Mouse (Mus musculus) C2C12 (cell line): Measurements from ENCODE around the gene Myt1. TPM values are rescaled to one million over a fixed set of nuclear protein-coding genes. Genes with fewer than 3 reads are reported as not detected.

ENCODE experiments used
- H3K27me3 ChIP-seq: one replicate; pipeline ENCODE4 v1.6.1; 2011; ENCODE audit not compliant: control insufficient read depth, insufficient read depth, insufficient read length
- H3K36me3 ChIP-seq: one replicate; pipeline ENCODE4 v1.6.1; 2011; ENCODE audit not compliant: control insufficient read depth, insufficient read depth
- H3K4me3 ChIP-seq: one replicate; pipeline ENCODE4 v1.5.1; 2011; ENCODE audit warnings: mild to moderate bottlenecking, control low read depth; ENCODE audit not compliant: poor library complexity, insufficient read depth, severe bottlenecking
- H3K79me2 ChIP-seq: one replicate; pipeline ENCODE4 v1.6.1; 2011; ENCODE audit not compliant: control insufficient read depth, insufficient read depth
- H3K79me3 ChIP-seq: one replicate; pipeline ENCODE4 v1.6.1; 2011; ENCODE audit warnings: low read depth, control low read depth
- H3ac ChIP-seq: one replicate; pipeline ENCODE3; 2011; ENCODE audit warnings: low read depth; ENCODE audit not compliant: control insufficient read depth, insufficient read length
- CEBPB ChIP-seq: IDR thresholded peaks from one replicate; pipeline ENCODE4 v1.6.1; 2011; ENCODE audit warnings: low read depth, mild to moderate bottlenecking, control low read depth, moderate library complexity
- CTCF ChIP-seq: IDR thresholded peaks from one replicate; pipeline ENCODE4 v1.5.1; 2011; ENCODE audit not compliant: control insufficient read depth, insufficient read depth, insufficient read length
- FOSL1 ChIP-seq: IDR thresholded peaks from one replicate; pipeline ENCODE4 v1.8.0; 2011; ENCODE audit warnings: mild to moderate bottlenecking, low read length; ENCODE audit not compliant: poor library complexity, insufficient read depth, severe bottlenecking
- MAX ChIP-seq: IDR thresholded peaks from one replicate; pipeline ENCODE4 v1.6.1; 2011; ENCODE audit warnings: mild to moderate bottlenecking, control low read depth
- MYOD1 ChIP-seq: IDR thresholded peaks from one replicate; pipeline ENCODE4 v1.6.1; 2011; ENCODE audit warnings: low read depth; ENCODE audit not compliant: control insufficient read depth, insufficient read length
- MYOG ChIP-seq: IDR thresholded peaks from one replicate; pipeline ENCODE4 v1.6.1; 2011; ENCODE audit not compliant: control insufficient read depth, insufficient read length; ENCODE audit errors: extremely low read depth
- USF1 ChIP-seq: IDR thresholded peaks from one replicate; pipeline ENCODE4 v1.6.1; 2011; ENCODE audit warnings: low read depth, mild to moderate bottlenecking, control low read depth, moderate library complexity
- polyA plus RNA-seq: library from polyadenylated mRNA; unstranded; fragments of >200 nt; fragmentation: generic; extraction: Trizol; gene quantifications from one replicate; pipeline ENCODE4 v1.2.1, GENCODE M21; 2012; ENCODE audit warnings: missing spikeins

Gene Myt1
- polyA plus RNA-seq, 1 experiment: not detected

- no peak overlapping the region for H3K4me3 ChIP-seq
- H3ac ChIP-seq: no peak overlapping the region
- no peaks in the 10 kb centered on the region for H3K79me2 ChIP-seq
- H3K36me3 ChIP-seq: no peaks in the 10 kb centered on the region
- H3K27me3 ChIP-seq: peaks cover 8% of the 10 kb centered on the region
- no peak for TF ChIP-seq USF1
- no peak for TF ChIP-seq MAX
- TF ChIP-seq FOSL1: no peak
- no peak for TF ChIP-seq CEBPB
- TF ChIP-seq MYOG: no peak
- no peak for TF ChIP-seq CTCF
- TF ChIP-seq MYOD1: no peak
- H3K79me3 ChIP-seq: no peaks in the 10 kb centered on the region
Observed at GRCm38 (mm10) chr2:181766672-181767557, 3.8 kb downstream of the Myt1 start.

DNA sequence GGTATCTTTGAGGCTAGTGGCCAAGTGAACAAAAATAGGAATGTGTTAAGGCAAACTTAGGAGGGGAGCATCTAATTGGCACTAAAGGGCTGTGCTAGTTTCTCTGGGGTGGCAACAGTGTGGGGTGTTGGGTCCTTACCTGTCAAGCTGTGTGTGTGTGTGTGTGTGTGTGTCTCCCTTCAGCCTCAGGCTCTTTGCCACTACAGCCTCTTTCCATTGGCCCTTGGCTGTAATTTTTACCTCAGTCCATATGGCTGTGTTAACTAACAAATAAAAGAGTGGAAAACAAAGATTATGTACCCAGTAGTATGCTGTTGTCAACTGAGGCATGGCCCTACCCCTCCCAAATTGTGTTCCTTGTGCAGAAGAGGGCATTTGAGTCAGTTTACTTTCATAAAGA, 5.3 kb downstream of the Myt1 start:
- TF ChIP-seq MYOD1: no peak
- no peak for TF ChIP-seq MAX
- TF ChIP-seq USF1: no peak
- no peak for TF ChIP-seq CEBPB
- TF ChIP-seq FOSL1: no peak
- TF ChIP-seq CTCF: no peak
- TF ChIP-seq MYOG: no peak
- H3K79me2 ChIP-seq: no peaks in the 10 kb centered on the region
- H3K4me3 ChIP-seq: no peak overlapping the region
- no peaks in the 10 kb centered on the region for H3K36me3 ChIP-seq
- H3K27me3 ChIP-seq: peaks cover 11% of the 10 kb centered on the region
- no peaks in the 10 kb centered on the region for H3K79me3 ChIP-seq
- no peak overlapping the region for H3ac ChIP-seq

DNA sequence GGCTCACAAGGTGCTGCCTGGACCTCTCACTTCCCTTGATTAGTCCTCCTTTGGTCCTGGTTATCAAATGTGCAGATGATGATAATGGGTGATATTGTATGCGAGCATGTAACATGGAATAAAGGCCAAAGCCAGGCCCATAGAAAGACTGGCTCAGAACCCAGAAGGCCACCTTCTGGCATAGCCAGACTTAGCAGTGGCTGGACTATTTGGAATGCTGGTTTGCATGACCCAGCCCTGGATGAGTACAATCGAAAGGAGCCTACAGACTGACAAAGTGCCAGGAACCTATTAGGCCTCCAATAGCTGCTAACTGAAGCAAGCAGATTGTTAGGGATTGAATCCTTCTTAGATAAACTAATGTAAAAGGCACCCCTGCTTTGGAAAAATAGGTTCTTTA, 6.3 kb downstream of the Myt1 start:
- H3K4me3 ChIP-seq: no peak overlapping the region
- no peaks in the 10 kb centered on the region for H3K79me3 ChIP-seq
- no peaks in the 10 kb centered on the region for H3K36me3 ChIP-seq
- H3K79me2 ChIP-seq: no peaks in the 10 kb centered on the region
- H3ac ChIP-seq: no peak overlapping the region
- H3K27me3 ChIP-seq: peaks cover 8% of the 10 kb centered on the region
- TF ChIP-seq USF1 (no peak), MAX (no peak), FOSL1 (no peak), CTCF (no peak), CEBPB (no peak), MYOD1 (no peak), MYOG (no peak)

DNA sequence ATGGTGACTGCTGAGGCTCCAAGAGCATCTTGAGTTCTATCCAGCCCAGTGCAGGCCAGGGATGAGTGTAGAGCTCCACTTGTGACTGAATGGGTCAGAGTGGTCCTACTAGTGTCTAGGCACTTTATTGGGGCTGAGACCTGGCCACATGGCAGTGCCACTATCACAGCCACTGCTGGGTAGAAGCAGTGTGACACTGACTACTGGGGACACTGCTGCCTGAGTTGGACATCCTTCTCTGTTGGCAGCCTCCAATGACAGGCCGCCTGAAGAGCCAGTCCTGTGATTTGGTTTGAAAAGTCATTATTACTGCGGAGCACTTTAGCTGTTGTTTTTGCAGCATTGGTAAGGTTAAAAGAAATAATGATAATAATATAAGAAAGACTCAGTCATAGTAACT, 10.1 kb downstream of the Myt1 start:
- Histone ChIP-seq H3K79me3 (no peaks in the 10 kb centered on the region), H3ac (no peak overlapping the region), H3K79me2 (no peaks in the 10 kb centered on the region), H3K27me3 (peaks cover 8% of the 10 kb centered on the region), H3K36me3 (no peaks in the 10 kb centered on the region), H3K4me3 (no peak overlapping the region)
- TF ChIP-seq MYOG: no peak
- TF ChIP-seq MYOD1: no peak
- TF ChIP-seq USF1: no peak
- TF ChIP-seq CTCF: no peak
- no peak for TF ChIP-seq CEBPB
- TF ChIP-seq MAX: no peak
- no peak for TF ChIP-seq FOSL1

GRCm38 (mm10) chr2:181775786-181776185, 12.7 kb downstream of the Myt1 start:
- Histone ChIP-seq H3K27me3 (peaks cover 8% of the 10 kb centered on the region), H3K4me3 (no peak overlapping the region), H3ac (no peak overlapping the region), H3K79me3 (no peaks in the 10 kb centered on the region), H3K79me2 (no peaks in the 10 kb centered on the region), H3K36me3 (no peaks in the 10 kb centered on the region)
- TF ChIP-seq FOSL1 (no peak), USF1 (no peak), MYOG (no peak), CEBPB (no peak), MYOD1 (no peak), MAX (no peak), CTCF (no peak)
